Mouse (Mus musculus) stomach, postnatal 0 days (tissue): ENCODE data around the gene Cdca4. TPM values are rescaled to one million over a fixed set of nuclear protein-coding genes. Genes with fewer than 3 reads are reported as not detected.

Source experiments
- ATAC-seq: fragments of 200-750 bp; cut with Nextera tagmentation; 2 replicates; pipeline ENCODE4 v1.8.0; 2017; ENCODE audit not compliant: low FRiP score, low TSS enrichment
- DNase-seq: peaks from one replicate; pipeline ENCODE4 v3.0.0-alpha.2; 2016; ENCODE audit warnings: low spot score
- H3K27ac ChIP-seq: fragments of 300-500 bp; sonication (generic); replicated peaks from 2 replicates; pipeline ENCODE4 v1.5.1; 2014; ENCODE audit warnings: mild to moderate bottlenecking, control low read depth
- H3K27me3 ChIP-seq: fragments of 300-500 bp; sonication (generic); 2 replicates; pipeline ENCODE4 v1.6.1; 2014; ENCODE audit warnings: low read length; ENCODE audit not compliant: control insufficient read depth, insufficient read depth
- H3K36me3 ChIP-seq: fragments of 300-500 bp; sonication (generic); 2 replicates; pipeline ENCODE4 v1.6.1; 2014; ENCODE audit warnings: low read length, mixed read lengths; ENCODE audit not compliant: control insufficient read depth, insufficient read depth
- H3K4me1 ChIP-seq: fragments of 300-500 bp; sonication (generic); replicated peaks from 2 replicates; pipeline ENCODE4 v1.6.1; 2014; ENCODE audit warnings: antibody characterized with exemption; ENCODE audit not compliant: control insufficient read depth, insufficient read depth
- H3K4me2 ChIP-seq: fragments of 300-500 bp; sonication (generic); replicated peaks from 2 replicates; pipeline ENCODE4 v1.6.1; 2014; ENCODE audit warnings: low read depth, mild to moderate bottlenecking, control low read depth, moderate library complexity
- H3K4me3 ChIP-seq: fragments of 300-500 bp; sonication (generic); 2 replicates; pipeline ENCODE4 v1.5.1; 2014; ENCODE audit warnings: low read depth, low read length, control low read depth
- H3K9ac ChIP-seq: fragments of 300-500 bp; sonication (generic); 2 replicates; pipeline ENCODE4 v1.6.1; 2014; ENCODE audit warnings: mild to moderate bottlenecking, low read length, control low read depth, mixed read lengths
- H3K9me3 ChIP-seq: fragments of 300-500 bp; sonication (generic); 2 replicates; pipeline ENCODE4 v1.6.1; 2016; ENCODE audit warnings: low read length; ENCODE audit not compliant: control insufficient read depth
- CTCF ChIP-seq: IDR thresholded peaks from 2 replicates; pipeline ENCODE4 v1.5.1; 2016; ENCODE audit warnings: antibody characterized with exemption, low read depth, mild to moderate bottlenecking, moderate library complexity
- EP300 ChIP-seq: optimal IDR thresholded peaks from 2 replicates; pipeline ENCODE3; 2016; ENCODE audit warnings: antibody characterized with exemption
- WGBS: fragments of 180-500 bp; shearing (Covaris S2); extraction: QIAGEN DNeasy Blood & Tissue Kit; methylation state at CpG from one replicate; pipeline ENCODE4 v1.1.7; 2014; 5-methylcytosine and 5-hydroxymethylcytosine counted together
- polyA plus RNA-seq: library from polyadenylated mRNA; unstranded; fragments of >200 nt; fragmentation: Nextera tagmentation; extraction: Ambion mirVana; gene quantifications from 2 replicates; pipeline ENCODE4 v1.2.1, GENCODE M21; 2015

The Cdca4 gene
- polyA plus RNA-seq, 1 experiment from 2014 or later = 41.6 TPM

DNA sequence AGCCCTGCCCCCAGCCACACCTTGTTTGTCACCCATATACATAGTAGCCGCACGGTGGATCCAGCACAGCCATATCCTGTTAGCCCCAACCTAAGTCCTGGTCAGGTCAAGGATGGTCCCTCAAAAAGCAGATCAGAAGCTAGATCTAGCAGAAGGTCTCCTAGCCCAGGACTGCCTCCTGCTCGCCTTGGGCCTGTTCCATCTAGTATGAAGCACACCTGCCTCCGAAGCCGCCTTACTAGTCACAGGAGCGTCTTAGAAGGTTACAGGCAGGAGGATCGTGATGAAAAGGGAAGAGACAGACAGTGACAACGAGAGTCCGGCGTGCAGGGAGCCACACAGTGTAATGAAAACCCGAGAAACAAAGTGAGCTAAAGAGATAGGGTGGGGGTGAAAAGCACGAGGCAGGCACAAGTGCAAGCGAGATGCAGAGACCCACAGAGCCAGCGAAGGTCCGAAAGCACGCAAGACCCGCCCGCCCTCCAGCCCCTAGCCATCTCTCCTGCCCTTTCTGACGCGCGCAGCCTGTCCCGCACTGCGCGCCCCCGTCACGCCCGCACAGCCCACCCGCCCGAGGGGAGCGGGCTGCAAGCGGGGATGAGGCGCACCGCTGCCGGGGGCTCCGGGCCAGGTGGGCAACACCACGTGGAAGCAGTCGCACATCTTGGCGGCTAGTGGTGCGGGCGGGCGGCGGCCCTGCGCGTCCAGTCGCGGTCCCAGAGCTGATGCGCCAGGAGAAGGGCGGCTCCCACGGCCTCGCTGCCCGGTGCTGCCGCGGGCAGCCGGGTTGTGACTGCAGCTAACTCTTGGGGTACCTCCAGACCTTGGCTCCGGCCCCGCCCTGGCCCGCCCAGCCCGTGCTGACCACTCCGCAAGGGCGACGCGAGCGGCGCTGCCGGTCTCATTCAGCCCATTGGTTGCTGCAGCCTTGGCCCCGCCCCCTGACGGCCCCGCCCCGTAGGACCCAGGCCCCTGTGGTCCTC lies 27.1 kb downstream of the Cdca4 start, which contains the start of gene Ahnak2:
Gene Ahnak2, minus strand, starts transcription at position 794 of the 983 bp plus-strand sequence.
- Histone ChIP-seq H3K27ac (no peak within 1 kb of the TSS), H3K4me2 (peak within 1 kb of the TSS; percentile 95), H3K4me3 (peak within 1 kb of the TSS; percentile 44), H3K27me3 (no peaks in the 10 kb centered on the region), H3K9ac (peak within 1 kb of the TSS; percentile 58; the same call in 1 of the 2 replicates), H3K36me3 (no peaks in the 10 kb centered on the region), H3K4me1 (peaks cover 10% of the 10 kb centered on the region), H3K9me3 (no peaks in the 10 kb centered on the region)
- peak; percentile 19; the same call in 1 of the 2 replicates for ATAC-seq
- 4% methylated on average over 44 of the region's 69 CpGs for WGBS
- DNase-seq = peak; percentile 73
- TF ChIP-seq CTCF = no peak
- no peak for TF ChIP-seq EP300

- Histone ChIP-seq H3K36me3 (no peaks in the 10 kb centered on the region), H3K4me3 (no peak overlapping the region), H3K4me2 (no peak overlapping the region), H3K4me1 (peaks cover 18% of the 10 kb centered on the region), H3K9me3 (no peaks in the 10 kb centered on the region), H3K27ac (no peak overlapping the region), H3K9ac (no peak overlapping the region), H3K27me3 (no peaks in the 10 kb centered on the region)
- DNase-seq (peak; percentile 73), ATAC-seq (no peak)
- 11% methylated on average over 4 of the region's 4 CpGs for WGBS
- TF ChIP-seq CTCF (peak; percentile 85), EP300 (no peak)
Measured at GRCm38 (mm10) chr12:112800476-112800875, 28.7 kb downstream of the Cdca4 start.

GRCm38 (mm10) chr12:112799237-112799970 lies 29.8 kb downstream of the Cdca4 start:
- Histone ChIP-seq H3K4me3 (no peak overlapping the region), H3K4me2 (no peak overlapping the region), H3K9me3 (no peaks in the 10 kb centered on the region), H3K27me3 (no peaks in the 10 kb centered on the region), H3K27ac (no peak overlapping the region), H3K4me1 (peaks cover 21% of the 10 kb centered on the region), H3K36me3 (no peaks in the 10 kb centered on the region), H3K9ac (no peak overlapping the region)
- TF ChIP-seq EP300 (no peak), CTCF (no peak)
- ATAC-seq (no peak), DNase-seq (no peak)
- WGBS = 83% methylated on average over 10 of the region's 10 CpGs

- DNase-seq = no peak
- 54% methylated on average over 5 of the region's 5 CpGs for WGBS
- H3K9me3 ChIP-seq = no peaks in the 10 kb centered on the region
- peak overlapping the region; percentile 14; the same call in 1 of the 2 replicates for H3K27ac ChIP-seq
- H3K4me2 ChIP-seq = no peak overlapping the region
- no peak for TF ChIP-seq EP300
- TF ChIP-seq CTCF = no peak
- no peaks in the 10 kb centered on the region for H3K27me3 ChIP-seq
- no peak overlapping the region for H3K4me3 ChIP-seq
- H3K36me3 ChIP-seq = no peaks in the 10 kb centered on the region
- no peak for ATAC-seq
- H3K9ac ChIP-seq = no peak overlapping the region
- H3K4me1 ChIP-seq = peaks cover 21% of the 10 kb centered on the region
Measured at GRCm38 (mm10) chr12:112798716-112799115, 30.5 kb downstream of the Cdca4 start.

- ATAC-seq (no peak), DNase-seq (peak; percentile 39)
- Histone ChIP-seq H3K4me2 (no peak overlapping the region), H3K4me3 (no peak overlapping the region), H3K36me3 (no peaks in the 10 kb centered on the region), H3K27me3 (no peaks in the 10 kb centered on the region), H3K4me1 (peaks cover 24% of the 10 kb centered on the region), H3K9ac (no peak overlapping the region), H3K9me3 (no peaks in the 10 kb centered on the region), H3K27ac (peak overlapping the region; percentile 78)
- WGBS = 9% methylated on average over 5 of the region's 5 CpGs
- TF ChIP-seq EP300 (no peak), CTCF (no peak)
Measured at GRCm38 (mm10) chr12:112798332-112798681, 30.9 kb downstream of the Cdca4 start.
